Mouse (Mus musculus) kidney, postnatal 0 days (tissue): Measurements from ENCODE around the gene Gm8947. TPM values are rescaled to one million over a fixed set of nuclear protein-coding genes. Genes with fewer than 3 reads are reported as not detected.
"Not testable (repeated sequence)": the region's sequence is repeated elsewhere in the genome, so short reads cannot be mapped to it uniquely, and the experiment has no call there.

Source experiments
- ATAC-seq: fragments of 200-750 bp; cut with Nextera tagmentation; replicated peaks from 2 replicates; pipeline ENCODE4 v1.8.0; 2017; ENCODE audit warnings: low read depth, moderate number of reproducible peaks, moderate TSS enrichment, moderate library complexity; ENCODE audit not compliant: low FRiP score
- DNase-seq: peaks from one replicate; pipeline ENCODE4 v3.0.0-alpha.2; 2016; ENCODE audit warnings: low spot score
- H3K27ac ChIP-seq: fragments of 300-500 bp; sonication (generic); 2 replicates; pipeline ENCODE4 v1.5.1; 2014; ENCODE audit warnings: mild to moderate bottlenecking
- H3K27me3 ChIP-seq: fragments of 300-500 bp; sonication (generic); 2 replicates; pipeline ENCODE4 v1.6.1; 2014; ENCODE audit warnings: low read length, mixed read lengths; ENCODE audit not compliant: insufficient read depth
- H3K36me3 ChIP-seq: fragments of 300-500 bp; sonication (generic); 2 replicates; pipeline ENCODE4 v1.6.1; 2014; ENCODE audit warnings: low read length, mixed read lengths; ENCODE audit not compliant: insufficient read depth
- H3K4me1 ChIP-seq: fragments of 300-500 bp; sonication (generic); replicated peaks from 2 replicates; pipeline ENCODE4 v1.6.1; 2014; ENCODE audit warnings: antibody characterized with exemption, low read length, mixed read lengths; ENCODE audit not compliant: insufficient read depth
- H3K4me2 ChIP-seq: fragments of 300-500 bp; sonication (generic); 2 replicates; pipeline ENCODE4 v1.6.1; 2014; ENCODE audit warnings: mild to moderate bottlenecking, low read length, moderate library complexity, mixed read lengths
- H3K4me3 ChIP-seq: fragments of 300-500 bp; sonication (generic); replicated peaks from 2 replicates; pipeline ENCODE4 v1.5.1; 2014; ENCODE audit warnings: low read depth, low read length
- H3K9ac ChIP-seq: fragments of 300-500 bp; sonication (generic); 2 replicates; pipeline ENCODE4 v1.6.1; 2014; ENCODE audit warnings: low read depth, low read length
- H3K9me3 ChIP-seq: fragments of 300-500 bp; sonication (generic); replicated peaks from 2 replicates; pipeline ENCODE4 v1.6.1; 2016; ENCODE audit warnings: low read length, inconsistent platforms, mixed read lengths
- CTCF ChIP-seq: IDR thresholded peaks from 2 replicates; pipeline ENCODE4 v1.5.1; 2016; ENCODE audit warnings: antibody characterized with exemption, low read depth, mild to moderate bottlenecking, moderate library complexity
- WGBS: fragments of 180-500 bp; shearing (Covaris S2); extraction: QIAGEN DNeasy Blood & Tissue Kit; methylation state at CpG from one replicate; pipeline ENCODE4 v1.1.7; 2014; 5-methylcytosine and 5-hydroxymethylcytosine counted together
- polyA plus RNA-seq: library from polyadenylated mRNA; unstranded; fragments of >200 nt; fragmentation: Nextera tagmentation; extraction: Ambion mirVana; gene quantifications from 2 replicates; pipeline ENCODE4 v1.2.1, GENCODE M21; 2015

Gene Gm8947
- polyA plus RNA-seq: 0.61 and 0.80 TPM in 2 replicates

DNA sequence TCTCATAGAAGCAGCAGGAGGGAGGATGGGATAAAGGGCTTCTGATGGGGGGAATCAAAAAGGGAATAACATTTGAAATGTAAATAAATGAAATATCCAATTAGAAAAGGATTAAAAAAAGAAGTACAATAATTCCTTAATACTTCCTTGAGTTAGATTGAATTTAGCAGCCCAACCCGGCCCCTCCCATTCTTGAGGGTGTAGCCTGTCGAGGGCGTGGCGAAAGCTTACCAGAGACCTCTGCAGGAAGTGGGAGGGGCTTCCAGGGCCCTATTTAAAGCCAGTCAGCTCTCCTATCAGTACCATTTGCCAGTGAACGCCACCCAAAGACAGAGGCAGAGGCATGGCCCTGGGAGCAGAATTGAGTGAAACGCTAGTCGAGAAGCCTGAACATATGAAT is at the start of gene Gm8947:
Gene Gm8947, plus strand, starts transcription at position 302 of the 400 bp plus-strand sequence.
- H3K4me1 ChIP-seq, H3K27me3 ChIP-seq, H3K36me3 ChIP-seq, H3K9ac ChIP-seq, DNase-seq, H3K27ac ChIP-seq, H3K9me3 ChIP-seq, H3K4me2 ChIP-seq, ATAC-seq, H3K4me3 ChIP-seq: not testable (repeated sequence)
- WGBS: no CpG with 5 or more reads among the region's 7 CpGs

- no peak overlapping the region for H3K9ac ChIP-seq
- H3K4me2 ChIP-seq: no peak overlapping the region
- H3K27ac ChIP-seq: no peak overlapping the region
- no peak for TF ChIP-seq CTCF
- ATAC-seq (no peak), DNase-seq (no peak)
- H3K36me3 ChIP-seq: no peaks in the 10 kb centered on the region
- no peaks in the 10 kb centered on the region for H3K9me3 ChIP-seq
- H3K27me3 ChIP-seq: no peaks in the 10 kb centered on the region
- H3K4me3 ChIP-seq: no peak overlapping the region
- 73% methylated on average over 6 of the region's 6 CpGs for WGBS
- no peaks in the 10 kb centered on the region for H3K4me1 ChIP-seq
Measured at GRCm38 (mm10) chr1:151144471-151145146, 47.6 kb upstream of the Gm8947 start.

- H3K27ac ChIP-seq: no peak overlapping the region
- no peaks in the 10 kb centered on the region for H3K27me3 ChIP-seq
- ATAC-seq (no peak), DNase-seq (no peak)
- no peaks in the 10 kb centered on the region for H3K36me3 ChIP-seq
- no peak overlapping the region for H3K9ac ChIP-seq
- no peak overlapping the region for H3K4me3 ChIP-seq
- no peaks in the 10 kb centered on the region for H3K9me3 ChIP-seq
- no peaks in the 10 kb centered on the region for H3K4me1 ChIP-seq
- TF ChIP-seq CTCF: no peak
- no peak overlapping the region for H3K4me2 ChIP-seq
Measured at GRCm38 (mm10) chr1:151147801-151148200, 44.4 kb upstream of the Gm8947 start.

- no peak overlapping the region for H3K4me3 ChIP-seq
- DNase-seq: no peak
- no peak for ATAC-seq
- no peak overlapping the region for H3K4me2 ChIP-seq
- WGBS: 88% methylated on average over 7 of the region's 7 CpGs
- TF ChIP-seq CTCF: no peak
- H3K4me1 ChIP-seq: no peaks in the 10 kb centered on the region
- H3K9me3 ChIP-seq: no peaks in the 10 kb centered on the region
- H3K36me3 ChIP-seq: no peaks in the 10 kb centered on the region
- H3K27ac ChIP-seq: no peak overlapping the region
- no peak overlapping the region for H3K9ac ChIP-seq
- no peaks in the 10 kb centered on the region for H3K27me3 ChIP-seq
Measured at GRCm38 (mm10) chr1:151150211-151150610, 42.0 kb upstream of the Gm8947 start.

DNA sequence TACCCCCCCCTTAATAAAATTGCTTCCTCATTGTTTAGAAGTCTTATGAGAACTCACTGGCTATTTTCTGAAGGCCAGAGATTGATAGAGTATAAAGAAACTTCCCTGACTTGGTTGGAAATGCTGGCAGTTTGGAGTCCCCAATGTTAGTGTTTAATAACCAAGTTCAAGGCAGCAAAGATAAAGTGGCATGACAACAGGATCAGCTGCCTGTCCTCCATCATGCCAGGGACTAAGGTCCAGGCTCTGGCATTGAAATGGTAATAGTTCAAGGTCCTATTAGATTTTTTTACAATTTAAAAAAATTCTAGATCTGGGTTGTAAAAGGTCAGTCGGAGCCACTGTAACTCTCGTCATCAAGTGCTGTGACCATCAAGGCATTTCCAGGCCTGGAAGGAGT is 41.1 kb upstream of the Gm8947 start:
- H3K9me3 ChIP-seq: no peaks in the 10 kb centered on the region

GRCm38 (mm10) chr1:151153056-151153652 is 39.0 kb upstream of the Gm8947 start:
- no peak for DNase-seq

More for the DNA sequence above, 41.1 kb upstream of the Gm8947 start:
- no peak for TF ChIP-seq CTCF
- Histone ChIP-seq H3K36me3 (no peaks in the 10 kb centered on the region), H3K27ac (no peak overlapping the region), H3K4me2 (no peak overlapping the region), H3K27me3 (no peaks in the 10 kb centered on the region), H3K9ac (no peak overlapping the region), H3K4me3 (no peak overlapping the region), H3K4me1 (no peaks in the 10 kb centered on the region)
- 60% methylated on average over 2 of the region's 2 CpGs for WGBS
- DNase-seq (no peak), ATAC-seq (no peak)

GRCm38 (mm10) chr1:151154131-151154530 is 38.0 kb upstream of the Gm8947 start:
- not testable (repeated sequence) for ATAC-seq, H3K36me3 ChIP-seq, H3K4me3 ChIP-seq, H3K4me1 ChIP-seq, DNase-seq, H3K4me2 ChIP-seq, H3K27ac ChIP-seq, H3K9ac ChIP-seq, H3K27me3 ChIP-seq, H3K9me3 ChIP-seq
- WGBS: 88% methylated on average over 9 of the region's 9 CpGs

More at GRCm38 (mm10) chr1:151153056-151153652, 39.0 kb upstream of the Gm8947 start:
- H3K27me3 ChIP-seq: no peaks in the 10 kb centered on the region
- H3K4me2 ChIP-seq: no peak overlapping the region
- no peak overlapping the region for H3K4me3 ChIP-seq
- 81% methylated on average over 6 of the region's 6 CpGs for WGBS
- H3K9me3 ChIP-seq: no peaks in the 10 kb centered on the region
- no peak overlapping the region for H3K27ac ChIP-seq
- H3K9ac ChIP-seq: no peak overlapping the region
- ATAC-seq: no peak
- TF ChIP-seq CTCF: no peak
- H3K36me3 ChIP-seq: no peaks in the 10 kb centered on the region
- no peaks in the 10 kb centered on the region for H3K4me1 ChIP-seq
